ENCODE assay signal across 7 mouse cellular contexts in genomic region chr2:34770951-34771350, GRCm38 (mm10). TPM values are rescaled to one million over a fixed set of nuclear protein-coding genes. Genes with fewer than 3 reads are reported as not detected.
A peak's percentile ranks its signal among the peaks of the same experiment; 100 is the strongest.
DNase-seq lines count a peak whose midpoint lies in the region; ATAC-seq and TF ChIP-seq lines count a peak whose summit lies in the region.

No protein-coding gene starts in this region.

- peaks cover 33% of the 10 kb centered on the region for H3K4me1 ChIP-seq in lung, embryonic 15.5 days
- peaks cover 10% of the 10 kb centered on the region for H3K4me1 ChIP-seq in embryonic fibroblast, embryonic 13.5 days (ENCODE audit: control insufficient read depth, insufficient read depth, low read length)
- H3K4me1 ChIP-seq in limb, embryonic 11.5 days (ENCODE audit: control insufficient read depth, insufficient read depth, low read length), result peaks cover 18% of the 10 kb centered on the region
- H3K4me1 ChIP-seq in olfactory bulb, adult 2 months (ENCODE audit: control insufficient read depth, insufficient read depth, low read length), result peaks cover 6% of the 10 kb centered on the region

- TF ChIP-seq CTCF in embryonic fibroblast, embryonic 13.5 days (IDR thresholded peaks at IDR 0.05; ENCODE audit: borderline replicate concordance, insufficient read depth, low read length), result no peak
- no peak for TF ChIP-seq CTCF in olfactory bulb, adult 2 months (IDR thresholded peaks at IDR 0.05; ENCODE audit: insufficient read depth, low read depth, low read length)

- no peaks in the 10 kb centered on the region for H3K27me3 ChIP-seq in lung, embryonic 15.5 days
- H3K27me3 ChIP-seq in limb, embryonic 11.5 days (ENCODE audit: control insufficient read depth, insufficient read depth, low read length), result no peaks in the 10 kb centered on the region

- peaks cover 23% of the 10 kb centered on the region for H3K36me3 ChIP-seq in lung, embryonic 15.5 days
- H3K36me3 ChIP-seq in limb, embryonic 11.5 days (ENCODE audit: control insufficient read depth, insufficient read depth, low read length), result peaks cover 26% of the 10 kb centered on the region

- WGBS in lung, embryonic 15.5 days, result 6% methylated on average over 6 of the region's 6 CpGs
- WGBS in limb, embryonic 11.5 days, result 6% methylated on average over 6 of the region's 6 CpGs
- 0% methylated on average over 6 of the region's 6 CpGs for WGBS in olfactory bulb, adult 2 months

- no peak for TF ChIP-seq POLR2A in embryonic fibroblast, embryonic 13.5 days (IDR thresholded peaks at IDR 0.05; ENCODE audit: low read depth, low read length)
- no peak for TF ChIP-seq POLR2A in olfactory bulb, adult 2 months (IDR thresholded peaks at IDR 0.05; ENCODE audit: insufficient read depth, low read depth, low read length)

- peak overlapping the region; percentile 80 for H3K27ac ChIP-seq in lung, embryonic 15.5 days
- H3K27ac ChIP-seq in embryonic fibroblast, embryonic 13.5 days (ENCODE audit: insufficient read depth, low read length), result peak overlapping the region; percentile 83
- peak overlapping the region; percentile 56; the same call in 1 of the 2 replicates for H3K27ac ChIP-seq in limb, embryonic 11.5 days (replicated peaks; ENCODE audit: low read depth, low read length)
- peak overlapping the region; percentile 80 for H3K27ac ChIP-seq in olfactory bulb, adult 2 months (ENCODE audit: insufficient read depth, low read depth, low read length)

- no peaks in the 10 kb centered on the region for H3K9me3 ChIP-seq in lung, embryonic 15.5 days
- no peaks in the 10 kb centered on the region for H3K9me3 ChIP-seq in limb, embryonic 11.5 days (ENCODE audit: control insufficient read depth, low read length)

- ATAC-seq in lung, embryonic 15.5 days (ENCODE audit: borderline replicate concordance, extremely low read depth, low FRiP score, low TSS enrichment), result no peak
- ATAC-seq in limb, embryonic 11.5 days (ENCODE audit: insufficient number of reproducible peaks, low FRiP score, low TSS enrichment, low read depth), result no peak

- no peak for DNase-seq in lung, postnatal 4 days
- no peak for DNase-seq in limb, embryonic 11.5 days (ENCODE audit: low spot score)
- no peak for DNase-seq in thymus, postnatal 10 days (ENCODE audit: low spot score in 2 of 2)
- DNase-seq in urinary bladder, postnatal 36 days (ENCODE audit: low spot score in 2 of 2), result no peak

- peak overlapping the region; percentile 62 for H3K4me2 ChIP-seq in lung, embryonic 15.5 days
- peak overlapping the region; percentile 44 for H3K4me2 ChIP-seq in limb, embryonic 11.5 days (ENCODE audit: low read depth, severe bottlenecking)

- H3K4me3 ChIP-seq in lung, embryonic 15.5 days, result peak overlapping the region; percentile 80
- H3K4me3 ChIP-seq in embryonic fibroblast, embryonic 13.5 days (ENCODE audit: insufficient read depth, low read length), result peak overlapping the region; percentile 94
- H3K4me3 ChIP-seq in limb, embryonic 11.5 days (ENCODE audit: low read depth, low read length), result peak overlapping the region; percentile 100
- peak overlapping the region; percentile 90 for H3K4me3 ChIP-seq in olfactory bulb, adult 2 months (ENCODE audit: insufficient read depth, low read depth, low read length)

- peak overlapping the region; percentile 88 for H3K9ac ChIP-seq in lung, embryonic 15.5 days
- H3K9ac ChIP-seq in limb, embryonic 11.5 days (ENCODE audit: low read length), result peak overlapping the region; percentile 89

RNA-seq across cellular contexts. Expression of gene Hspa5, which starts 0.8 kb away (rescaled TPM):
- polyA plus RNA-seq in lung, embryonic 15.5 days (2015; fragmentation: Nextera tagmentation; extraction: Ambion mirVana), result 1,024 and 1,028 TPM in 2 replicates
- 977 and 1,088 TPM in 2 replicates for polyA plus RNA-seq in embryonic fibroblast, embryonic 13.5 days (2011; ENCODE audit: insufficient read length, low read depth, missing spikeins)
- polyA plus RNA-seq in limb, embryonic 11.5 days (2014; fragmentation: Nextera tagmentation; extraction: Ambion mirVana), result 886 and 955 TPM in 2 replicates
- not detected in 2 replicates for polyA plus RNA-seq in olfactory bulb, adult 2 months (2012; ENCODE audit: insufficient read depth, insufficient read length, low replicate concordance, missing spikeins)

RNA-seq across cellular contexts. Expression of gene Gapvd1, which starts 15.9 kb away (rescaled TPM):
- polyA plus RNA-seq in lung, embryonic 15.5 days (2015; fragmentation: Nextera tagmentation; extraction: Ambion mirVana), result 81.4 and 85.9 TPM in 2 replicates
- 75.1 and 80.4 TPM in 2 replicates for polyA plus RNA-seq in embryonic fibroblast, embryonic 13.5 days (2011; ENCODE audit: insufficient read length, low read depth, missing spikeins)
- polyA plus RNA-seq in limb, embryonic 11.5 days (2014; fragmentation: Nextera tagmentation; extraction: Ambion mirVana), result 93.2 and 102 TPM in 2 replicates
- polyA plus RNA-seq in olfactory bulb, adult 2 months (2012; ENCODE audit: insufficient read depth, insufficient read length, low replicate concordance, missing spikeins), result not detected in 2 replicates

RNA-seq across cellular contexts. Expression of gene Rabepk, which starts 28.8 kb away (rescaled TPM):
- polyA plus RNA-seq in lung, embryonic 15.5 days (2015; fragmentation: Nextera tagmentation; extraction: Ambion mirVana), result 38.4 and 45.4 TPM in 2 replicates
- polyA plus RNA-seq in embryonic fibroblast, embryonic 13.5 days (2011; ENCODE audit: insufficient read length, low read depth, missing spikeins), result 40.7 and 41.3 TPM in 2 replicates
- polyA plus RNA-seq in limb, embryonic 11.5 days (2014; fragmentation: Nextera tagmentation; extraction: Ambion mirVana), result 34.9 and 40.5 TPM in 2 replicates
- polyA plus RNA-seq in olfactory bulb, adult 2 months (2012; ENCODE audit: insufficient read depth, insufficient read length, low replicate concordance, missing spikeins), result not detected in 2 replicates

RNA-seq across cellular contexts. Expression of gene Fbxw2, which starts 55.2 kb away (rescaled TPM):
- 93.2 and 94.1 TPM in 2 replicates for polyA plus RNA-seq in lung, embryonic 15.5 days (2015; fragmentation: Nextera tagmentation; extraction: Ambion mirVana)
- 65.6 and 73.5 TPM in 2 replicates for polyA plus RNA-seq in embryonic fibroblast, embryonic 13.5 days (2011; ENCODE audit: insufficient read length, low read depth, missing spikeins)
- polyA plus RNA-seq in limb, embryonic 11.5 days (2014; fragmentation: Nextera tagmentation; extraction: Ambion mirVana), result 67.1 and 74.3 TPM in 2 replicates
- not detected in 2 replicates for polyA plus RNA-seq in olfactory bulb, adult 2 months (2012; ENCODE audit: insufficient read depth, insufficient read length, low replicate concordance, missing spikeins)

Comparison
In these comparisons a context has a peak if more than half of its experiments do, and no peak if none do; other contexts are left out.
1. RNA of gene Rabepk, which starts 28.8 kb away (polyA plus RNA-seq): 38.4 to 45.4 TPM in lung, embryonic 15.5 days, 40.7 to 41.3 TPM in embryonic fibroblast, embryonic 13.5 days and 34.9 to 40.5 TPM in limb, embryonic 11.5 days; not detected in olfactory bulb, adult 2 months; every median in the first group is over 10 times any median in the second.
2. Peak in every context shown above with its lines, with median percentiles within 50 percentile points of each other: H3K27ac ChIP-seq and H3K4me3 ChIP-seq.